Mouse (Mus musculus) heart, embryonic 10.5 days (tissue): ENCODE measurements around the gene Als2cl. TPM values are rescaled to one million over a fixed set of nuclear protein-coding genes. Genes with fewer than 3 reads are reported as not detected.

Experiments used
- DNase-seq: peaks from one replicate; pipeline ENCODE4 v3.0.0-alpha.2; 2017; ENCODE audit warnings: low spot score
- H3K27ac ChIP-seq: fragments of 300-500 bp; sonication (generic); 2 replicates; pipeline ENCODE4 v1.5.1; 2016; ENCODE audit warnings: mild to moderate bottlenecking
- H3K27me3 ChIP-seq: fragments of 300-500 bp; sonication (generic); 2 replicates; pipeline ENCODE4 v1.6.1; 2016; ENCODE audit warnings: mild to moderate bottlenecking; ENCODE audit not compliant: poor library complexity, insufficient read depth, severe bottlenecking
- H3K36me3 ChIP-seq: fragments of 300-500 bp; sonication (generic); 2 replicates; pipeline ENCODE4 v1.6.1; 2016; ENCODE audit warnings: mild to moderate bottlenecking, moderate library complexity
- H3K4me1 ChIP-seq: fragments of 300-500 bp; sonication (generic); 2 replicates; pipeline ENCODE4 v1.6.1; 2016; ENCODE audit warnings: mild to moderate bottlenecking
- H3K4me3 ChIP-seq: fragments of 300-500 bp; sonication (generic); 2 replicates; pipeline ENCODE4 v1.5.1; 2016; ENCODE audit warnings: mild to moderate bottlenecking, moderate library complexity
- H3K9me3 ChIP-seq: fragments of 300-500 bp; sonication (generic); 2 replicates; pipeline ENCODE4 v1.6.1; 2016; ENCODE audit warnings: mild to moderate bottlenecking, moderate library complexity
- WGBS: fragments of 180-500 bp; shearing (Covaris S2); methylation state at CpG from one replicate; pipeline ENCODE4 v1.1.7; 2016; 5-methylcytosine and 5-hydroxymethylcytosine counted together
- polyA plus RNA-seq: library from polyadenylated mRNA; unstranded; fragments of >200 nt; fragmentation: Nextera tagmentation; extraction: Ambion mirVana; gene quantifications from 2 replicates; pipeline ENCODE4 v1.2.1, GENCODE M21; 2016

Gene Als2cl
- polyA plus RNA-seq, 1 experiment from 2014 or later = 1.6 TPM

GRCm38 (mm10) chr9:110890026-110890783 is 10.5 kb downstream of the Als2cl start:
- Histone ChIP-seq H3K27me3 (peaks cover 62% of the 10 kb centered on the region), H3K36me3 (no peaks in the 10 kb centered on the region), H3K27ac (0 out of 2 replicates have a peak overlapping the region, but pooled peaks have one; percentile 16), H3K4me1 (peaks cover 39% of the 10 kb centered on the region), H3K4me3 (peak overlapping the region; percentile 24; the same call in 1 of the 2 replicates), H3K9me3 (no peaks in the 10 kb centered on the region)
- WGBS = 10% methylated on average over 21 of the region's 21 CpGs
- no peak for DNase-seq

- Histone ChIP-seq H3K27me3 (peaks cover 64% of the 10 kb centered on the region), H3K9me3 (no peaks in the 10 kb centered on the region), H3K4me3 (no peak overlapping the region), H3K27ac (no peak overlapping the region), H3K4me1 (peaks cover 46% of the 10 kb centered on the region), H3K36me3 (no peaks in the 10 kb centered on the region)
- peak; percentile 46 for DNase-seq
- WGBS = 73% methylated on average over 12 of the region's 12 CpGs
These were observed 11.6 kb downstream of the Als2cl start for GRCm38 (mm10) chr9:110891077-110891828.

- Histone ChIP-seq H3K4me3 (no peak overlapping the region), H3K4me1 (peaks cover 51% of the 10 kb centered on the region), H3K27me3 (peaks cover 66% of the 10 kb centered on the region), H3K27ac (no peak overlapping the region), H3K9me3 (no peaks in the 10 kb centered on the region), H3K36me3 (no peaks in the 10 kb centered on the region)
- 77% methylated on average over 3 of the region's 3 CpGs for WGBS
- DNase-seq = no peak
These were observed 12.9 kb downstream of the Als2cl start for GRCm38 (mm10) chr9:110892552-110892951.

- 66% methylated on average over 10 of the region's 10 CpGs for WGBS
These were observed 13.8 kb downstream of the Als2cl start for GRCm38 (mm10) chr9:110893429-110893828.

GRCm38 (mm10) chr9:110895507-110895906 is 15.8 kb downstream of the Als2cl start:
- no peaks in the 10 kb centered on the region for H3K36me3 ChIP-seq
- 42% methylated on average over 5 of the region's 5 CpGs for WGBS
- peaks cover 57% of the 10 kb centered on the region for H3K27me3 ChIP-seq
- no peak overlapping the region; the same call in 1 of the 2 replicates for H3K27ac ChIP-seq
- peaks cover 52% of the 10 kb centered on the region for H3K4me1 ChIP-seq
- H3K9me3 ChIP-seq = no peaks in the 10 kb centered on the region
- no peak overlapping the region for H3K4me3 ChIP-seq
- DNase-seq = no peak

More at GRCm38 (mm10) chr9:110893429-110893828, 13.8 kb downstream of the Als2cl start:
- H3K9me3 ChIP-seq = no peaks in the 10 kb centered on the region
- H3K27me3 ChIP-seq = peaks cover 72% of the 10 kb centered on the region
- no peak overlapping the region for H3K4me3 ChIP-seq
- H3K36me3 ChIP-seq = no peaks in the 10 kb centered on the region
- H3K4me1 ChIP-seq = peaks cover 57% of the 10 kb centered on the region
- no peak overlapping the region for H3K27ac ChIP-seq
- DNase-seq = peak; percentile 66

- WGBS = 18% methylated on average over 7 of the region's 7 CpGs
- DNase-seq = no peak
- peaks cover 53% of the 10 kb centered on the region for H3K27me3 ChIP-seq
- H3K27ac ChIP-seq = peak overlapping the region; percentile 52; the same call in 1 of the 2 replicates
- peaks cover 48% of the 10 kb centered on the region for H3K4me1 ChIP-seq
- no peaks in the 10 kb centered on the region for H3K9me3 ChIP-seq
- H3K36me3 ChIP-seq = no peaks in the 10 kb centered on the region
- H3K4me3 ChIP-seq = peak overlapping the region; percentile 36
These were observed 16.3 kb downstream of the Als2cl start for GRCm38 (mm10) chr9:110895994-110896393.

- Histone ChIP-seq H3K4me3 (peak overlapping the region; percentile 36), H3K9me3 (no peaks in the 10 kb centered on the region), H3K27ac (peak overlapping the region; percentile 52; the same call in 1 of the 2 replicates), H3K36me3 (no peaks in the 10 kb centered on the region), H3K27me3 (peaks cover 50% of the 10 kb centered on the region), H3K4me1 (peaks cover 48% of the 10 kb centered on the region)
- 12% methylated on average over 6 of the region's 6 CpGs for WGBS
- DNase-seq = no peak
These were observed 16.9 kb downstream of the Als2cl start for GRCm38 (mm10) chr9:110896595-110896994.

- peaks cover 36% of the 10 kb centered on the region for H3K4me1 ChIP-seq
- no peak for DNase-seq
- 45% methylated on average over 10 of the region's 10 CpGs for WGBS
These were observed 19.9 kb downstream of the Als2cl start for GRCm38 (mm10) chr9:110899451-110900008.

GRCm38 (mm10) chr9:110901204-110901603 is 21.5 kb downstream of the Als2cl start:
- no peak for DNase-seq
- Histone ChIP-seq H3K36me3 (no peaks in the 10 kb centered on the region), H3K4me1 (peaks cover 27% of the 10 kb centered on the region), H3K27me3 (0 out of 2 replicates have a peak, but pooled peaks cover 19% of the 10 kb centered on the region), H3K4me3 (no peak overlapping the region), H3K27ac (no peak overlapping the region), H3K9me3 (no peaks in the 10 kb centered on the region)
- WGBS = 87% methylated on average over 6 of the region's 6 CpGs

More at GRCm38 (mm10) chr9:110899451-110900008, 19.9 kb downstream of the Als2cl start:
- no peak overlapping the region for H3K4me3 ChIP-seq
- 0 out of 2 replicates have a peak overlapping the region, but pooled peaks have one; percentile 1 for H3K27ac ChIP-seq
- no peaks in the 10 kb centered on the region for H3K9me3 ChIP-seq
- H3K36me3 ChIP-seq = no peaks in the 10 kb centered on the region
- peaks cover 32% of the 10 kb centered on the region for H3K27me3 ChIP-seq

GRCm38 (mm10) chr9:110902271-110902670 is 22.6 kb downstream of the Als2cl start:
- Histone ChIP-seq H3K4me3 (no peak overlapping the region), H3K27me3 (0 out of 2 replicates have a peak, but pooled peaks cover 9% of the 10 kb centered on the region), H3K27ac (no peak overlapping the region), H3K9me3 (no peaks in the 10 kb centered on the region), H3K36me3 (no peaks in the 10 kb centered on the region), H3K4me1 (peaks cover 17% of the 10 kb centered on the region)
- WGBS = 83% methylated on average over 4 of the region's 4 CpGs
- DNase-seq = no peak

- Histone ChIP-seq H3K36me3 (no peaks in the 10 kb centered on the region), H3K27ac (no peak overlapping the region), H3K27me3 (peaks cover 12% of the 10 kb centered on the region; the same call in 1 of the 2 replicates), H3K9me3 (no peaks in the 10 kb centered on the region), H3K4me3 (no peak overlapping the region), H3K4me1 (no peaks in the 10 kb centered on the region)
- WGBS = 90% methylated on average over 11 of the region's 11 CpGs
- no peak for DNase-seq
These were observed 27.6 kb downstream of the Als2cl start for GRCm38 (mm10) chr9:110907201-110907837.

GRCm38 (mm10) chr9:110907838-110908630 is 28.4 kb downstream of the Als2cl start:
- Histone ChIP-seq H3K27ac (no peak overlapping the region), H3K27me3 (peaks cover 14% of the 10 kb centered on the region; the same call in 1 of the 2 replicates), H3K9me3 (no peaks in the 10 kb centered on the region), H3K4me3 (no peak overlapping the region), H3K36me3 (no peaks in the 10 kb centered on the region), H3K4me1 (no peaks in the 10 kb centered on the region)
- DNase-seq = no peak
- WGBS = 72% methylated on average over 4 of the region's 4 CpGs
